Mouse (Mus musculus): ENCODE measurements around the gene Paqr3. TPM values are rescaled to one million over a fixed set of nuclear protein-coding genes. Genes with fewer than 3 reads are reported as not detected.

The Paqr3 gene
- total RNA-seq (2021) (1 to 10 TPM; 3.3 to 4.2 TPM), polyA plus RNA-seq (2012; rRNA removed) (4.8 and 5.2 TPM in 2 replicates)
- long read RNA-seq, partial matches to known transcripts, result 0 of 6 reads
- long read RNA-seq, other reads (novel, unspliced or antisense), result 4 of 6 reads

DNA sequence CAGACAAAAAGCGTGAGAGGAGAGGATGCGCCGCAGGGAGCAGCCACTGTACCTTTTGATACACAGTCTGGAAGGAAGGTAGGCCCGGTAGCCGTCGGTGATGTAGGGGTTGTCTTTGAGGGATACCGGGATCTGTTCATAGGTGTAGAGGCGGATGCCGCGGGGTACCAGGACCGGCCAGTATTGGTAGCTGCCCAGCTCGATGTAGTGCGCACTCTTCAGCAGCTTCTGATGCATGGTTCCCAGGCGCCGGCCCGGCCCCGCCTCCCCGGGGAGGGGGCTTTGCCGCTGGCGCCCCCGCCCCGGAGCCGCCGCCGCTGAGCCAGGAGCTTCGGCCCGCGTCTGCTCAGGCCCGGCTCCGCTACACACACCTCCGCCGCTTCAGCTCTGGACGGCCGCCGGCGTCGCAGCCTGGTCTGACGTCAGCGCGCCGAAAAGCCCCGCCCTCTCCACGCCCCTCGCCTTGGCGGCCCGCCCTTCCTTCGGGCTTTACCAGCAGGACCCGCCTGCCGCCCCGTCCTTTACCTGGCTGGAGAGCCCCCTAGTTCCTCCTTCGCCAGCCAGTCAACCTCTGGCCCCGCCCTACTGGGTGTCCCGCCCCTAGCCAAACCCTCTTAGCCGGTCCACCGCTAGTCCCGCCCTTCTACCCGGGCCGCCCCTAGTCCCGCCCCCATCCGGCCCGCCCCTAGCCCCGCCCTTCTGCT, at the start of gene Paqr3:
TSS of gene Paqr3 (minus strand) at position 390 of the 704 bp plus-strand sequence.
- peak; percentile 99 for DNase-seq

DNA sequence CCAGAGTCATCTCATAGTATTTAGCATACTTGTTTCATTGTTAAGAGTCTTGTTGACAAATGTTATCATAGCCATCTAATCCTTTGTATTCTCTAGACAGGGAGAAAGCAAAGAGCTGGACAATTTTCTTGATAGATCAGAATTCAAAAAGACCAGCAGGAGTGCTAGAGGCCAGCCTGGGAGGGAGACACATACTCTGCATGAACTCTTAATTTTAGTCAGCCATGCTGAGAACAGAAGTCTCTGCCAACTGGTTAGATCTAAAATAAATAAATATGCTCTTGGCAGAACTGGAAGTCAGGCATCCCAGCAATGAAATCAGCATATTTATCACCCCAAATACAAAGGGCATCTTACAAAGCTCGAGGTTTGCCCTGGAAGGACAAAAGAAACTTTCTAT, 43.3 kb upstream of the Paqr3 start:
- no peak for DNase-seq

GRCm38 (mm10) chr5:97135331-97135730, 23.9 kb upstream of the Paqr3 start:
- no peak for DNase-seq

- no peak for DNase-seq
Measured at GRCm38 (mm10) chr5:97129589-97129988, 18.2 kb upstream of the Paqr3 start.

DNA sequence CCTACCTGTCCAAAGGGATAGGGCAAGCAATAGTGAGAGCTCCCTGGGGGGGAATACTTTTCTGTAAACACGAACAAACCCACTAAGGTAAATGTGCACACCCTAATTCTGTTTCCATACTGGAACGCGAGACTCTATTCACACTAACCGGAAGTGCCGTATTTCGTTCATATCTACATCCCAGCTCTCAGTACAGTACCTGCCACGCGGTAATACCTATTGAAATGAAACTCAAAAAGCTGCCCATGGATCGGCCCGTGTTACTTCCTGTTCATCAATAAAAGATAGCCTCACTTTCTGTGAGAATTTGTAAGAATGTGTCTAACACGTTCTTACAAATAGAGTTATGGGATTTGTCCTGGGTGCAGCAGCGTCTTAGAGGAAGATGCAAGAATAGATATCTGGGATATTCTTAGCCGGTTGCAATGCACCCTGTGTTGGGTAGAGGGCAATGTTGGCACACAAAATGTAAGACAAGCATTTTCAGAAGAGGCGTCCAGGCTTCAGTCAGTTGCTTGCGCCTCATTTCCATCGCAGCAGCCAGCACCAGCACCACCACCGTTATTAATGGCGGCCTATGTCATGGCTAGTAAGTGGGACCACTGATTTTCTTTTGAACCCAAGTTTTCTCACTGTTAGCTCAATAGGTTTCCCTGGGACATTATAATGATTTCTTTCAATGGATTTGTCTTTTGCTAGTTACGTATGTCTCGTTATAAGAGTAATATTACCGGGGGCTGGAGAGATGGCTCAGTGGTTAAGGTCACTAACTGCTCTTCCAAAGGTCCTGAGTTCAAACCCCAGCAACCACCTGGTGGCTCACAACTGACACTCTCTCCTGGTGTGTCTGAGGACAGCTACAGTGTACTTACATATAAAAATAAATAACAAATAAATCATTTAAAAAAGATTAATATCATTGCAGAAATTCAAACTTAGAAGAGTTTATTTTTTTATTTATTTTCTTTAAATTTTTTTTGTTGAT, 17.1 kb upstream of the Paqr3 start:
- DNase-seq, result peak; percentile 29

DNA sequence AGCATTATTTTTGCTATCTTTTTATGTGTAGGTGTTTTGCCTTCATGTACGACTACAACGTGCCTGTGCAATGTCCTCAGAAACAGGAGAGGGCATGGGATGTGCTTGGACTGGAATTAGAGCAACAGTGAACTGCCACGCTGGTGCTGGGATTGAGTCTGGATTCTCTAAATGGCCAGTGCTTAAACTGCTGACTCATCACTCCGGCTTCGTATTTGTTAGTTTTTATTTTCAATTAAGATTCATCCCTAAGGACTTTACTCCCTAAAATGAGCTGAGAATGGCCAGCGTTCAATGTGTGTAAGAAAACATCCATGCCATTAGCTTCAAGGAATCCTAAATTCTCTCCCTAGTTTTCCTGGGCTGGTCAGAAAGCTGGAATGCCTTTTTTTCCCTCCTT, 15.9 kb upstream of the Paqr3 start:
- DNase-seq, result no peak

- no peak for DNase-seq
Measured at GRCm38 (mm10) chr5:97126005-97126404, 14.6 kb upstream of the Paqr3 start.

DNA sequence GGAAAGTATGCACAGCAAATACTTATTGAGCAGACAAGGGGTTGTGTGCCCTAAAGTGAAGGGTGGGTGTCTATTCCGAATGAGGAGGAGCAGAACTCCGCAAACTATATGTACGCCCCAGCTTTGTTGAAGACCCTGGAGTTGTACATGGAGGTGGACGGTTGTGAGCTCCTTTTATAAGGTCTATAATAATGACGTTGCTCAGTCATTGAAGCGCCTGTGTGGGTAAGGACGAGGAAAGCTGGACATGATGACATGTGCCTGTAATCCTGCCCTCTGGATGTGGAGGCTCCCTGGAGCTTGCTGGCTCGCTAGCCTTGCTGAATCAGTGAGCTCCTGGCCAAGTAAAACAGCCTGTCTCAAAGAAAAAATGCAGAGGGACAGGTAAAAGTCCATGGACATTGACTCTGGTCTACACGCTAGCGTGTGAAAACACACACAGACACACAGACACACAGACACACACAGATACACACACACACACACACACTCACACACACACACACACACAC, 14.1 kb upstream of the Paqr3 start:
- DNase-seq, result no peak

DNA sequence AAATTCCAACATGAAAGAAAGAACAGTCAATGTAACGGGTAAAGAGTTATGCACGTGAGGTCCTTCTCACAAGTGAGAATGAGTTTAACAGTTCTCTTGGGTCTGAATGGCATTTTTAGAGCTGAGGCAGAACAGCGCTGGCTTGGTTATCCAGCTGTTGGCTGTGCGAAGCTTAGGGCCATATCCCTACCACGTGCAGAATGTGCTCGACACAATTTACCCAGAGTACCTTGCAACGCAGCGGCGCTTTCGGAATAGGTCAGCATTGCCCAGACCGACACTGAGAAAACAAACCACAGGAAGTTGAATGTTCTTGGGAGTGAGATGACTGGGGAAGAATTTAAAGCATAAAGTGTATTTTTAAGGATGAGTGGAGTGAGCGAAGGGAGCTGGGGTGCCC, 13.6 kb upstream of the Paqr3 start:
- DNase-seq, result no peak

DNA sequence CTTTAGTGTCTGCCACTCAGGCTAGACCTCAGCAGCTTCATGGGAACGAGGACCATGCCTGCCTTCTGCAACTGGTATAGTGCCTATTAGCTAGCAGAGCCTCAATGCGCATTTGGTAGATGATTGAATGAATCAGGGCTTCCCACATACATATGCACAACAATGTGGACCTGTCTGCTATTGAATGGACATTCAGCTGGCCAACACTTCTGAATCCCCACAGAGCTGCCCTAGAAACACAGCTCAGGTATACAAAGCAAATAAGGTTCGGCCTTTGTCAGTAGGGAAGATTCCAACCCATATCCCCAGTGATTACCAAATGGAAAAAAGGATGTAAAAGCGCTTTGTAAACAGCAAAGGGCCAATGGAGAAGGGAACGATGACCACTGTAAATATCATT, 699 bp downstream of the Paqr3 start:
- DNase-seq, result no peak

DNA sequence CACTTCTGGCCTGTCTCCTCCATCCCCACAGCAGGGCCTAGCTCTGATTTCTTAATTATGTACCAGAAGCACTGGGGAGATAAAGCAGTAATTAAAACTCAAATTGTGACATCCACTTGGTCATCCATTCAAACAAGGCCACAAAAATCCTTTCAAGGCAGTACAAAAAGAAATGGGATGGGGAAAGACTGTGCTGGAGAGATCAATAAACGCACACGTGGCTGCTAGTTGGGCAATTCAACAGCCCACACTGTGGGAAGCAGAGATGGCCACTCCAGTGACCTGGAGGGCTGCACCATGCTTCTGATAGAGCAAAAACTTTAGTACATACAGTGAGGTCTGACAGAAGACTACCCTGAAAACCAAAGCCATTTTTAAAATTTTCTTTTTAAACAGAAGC, 1.3 kb downstream of the Paqr3 start:
- DNase-seq, result no peak

- no peak for DNase-seq
Measured at GRCm38 (mm10) chr5:97108333-97108732, 3.1 kb downstream of the Paqr3 start.

DNA sequence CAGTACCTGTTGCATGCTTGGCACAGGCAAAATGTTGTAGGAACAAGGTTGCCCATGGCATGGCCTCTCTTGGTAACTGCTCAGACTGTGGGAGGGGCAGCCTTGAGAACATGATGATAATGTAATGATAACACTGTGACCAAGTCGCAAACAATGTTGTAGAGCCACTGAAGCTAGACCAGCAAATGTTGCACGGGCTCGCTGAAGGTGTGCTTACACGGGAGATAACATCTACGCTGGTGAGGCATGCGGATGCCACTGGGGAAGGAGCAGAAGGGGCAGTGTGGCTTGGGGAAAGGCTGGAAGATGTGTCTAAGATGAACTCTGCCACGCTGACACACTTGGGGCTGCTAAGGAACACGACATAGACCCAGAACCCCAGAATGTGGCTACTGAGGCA, 11.4 kb downstream of the Paqr3 start:
- DNase-seq, result no peak

DNA sequence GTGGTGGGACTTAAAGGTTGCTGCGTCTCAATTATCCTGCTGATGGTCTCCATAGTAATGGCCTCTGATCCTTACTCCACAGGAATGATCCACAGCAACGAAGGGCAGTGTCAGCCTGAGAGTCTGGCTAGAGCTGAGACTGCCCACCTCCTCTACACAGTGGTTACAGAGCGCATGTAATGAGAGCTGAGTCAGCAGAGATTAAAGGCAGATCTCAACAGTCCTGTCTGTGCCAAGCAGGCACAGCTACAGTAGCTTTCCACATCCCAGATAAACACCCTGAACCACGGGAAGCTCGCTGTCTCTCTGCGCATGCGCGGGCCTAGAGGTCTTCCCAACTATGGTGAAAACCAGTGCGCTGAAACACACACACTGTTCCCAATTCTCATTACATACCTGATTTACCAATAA, 13.8 kb downstream of the Paqr3 start:
- DNase-seq, result no peak

GRCm38 (mm10) chr5:97095335-97095734, 16.1 kb downstream of the Paqr3 start:
- DNase-seq, result no peak

- DNase-seq, result no peak
Measured at GRCm38 (mm10) chr5:97092970-97093369, 18.4 kb downstream of the Paqr3 start.

DNA sequence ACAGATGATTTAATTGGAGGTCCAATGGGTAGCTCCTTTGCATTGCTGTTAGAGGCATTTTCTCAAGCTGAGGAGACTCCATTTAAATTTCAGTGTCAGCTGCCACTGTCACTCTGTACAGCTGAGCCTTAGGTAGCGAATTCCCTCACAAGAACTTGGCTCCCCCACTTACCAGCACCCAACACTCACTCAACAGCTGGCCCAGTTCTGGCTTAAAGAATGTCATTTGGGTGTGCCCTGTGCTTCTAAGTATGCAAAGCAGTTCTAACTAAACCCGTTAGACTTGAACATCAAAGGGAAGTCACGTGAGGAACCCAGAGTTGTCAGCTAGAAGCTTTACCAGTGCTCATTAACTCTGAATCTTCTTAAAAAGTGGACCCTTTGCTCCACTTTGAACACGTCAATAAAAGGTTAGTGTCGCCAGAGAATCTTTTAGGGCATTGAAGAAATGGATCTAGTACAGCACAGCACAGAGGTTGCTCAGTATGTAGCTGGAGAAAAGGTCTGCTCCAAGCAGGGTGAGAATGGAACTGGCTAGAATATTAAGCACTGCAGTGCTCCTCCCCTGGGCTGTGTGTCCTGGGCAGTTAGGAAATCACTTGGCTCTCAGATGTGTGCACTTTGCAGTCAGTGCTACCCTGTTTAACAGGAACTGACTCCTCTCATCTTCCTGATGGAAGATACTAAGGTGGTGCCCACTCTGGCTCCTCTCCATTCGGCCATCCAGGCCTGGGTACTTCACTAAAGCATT, 21.2 kb downstream of the Paqr3 start:
- no peak for DNase-seq

- DNase-seq, result no peak
Measured at GRCm38 (mm10) chr5:97089426-97089825, 22.0 kb downstream of the Paqr3 start.

GRCm38 (mm10) chr5:97088231-97088630, 23.2 kb downstream of the Paqr3 start:
- DNase-seq, result no peak

DNA sequence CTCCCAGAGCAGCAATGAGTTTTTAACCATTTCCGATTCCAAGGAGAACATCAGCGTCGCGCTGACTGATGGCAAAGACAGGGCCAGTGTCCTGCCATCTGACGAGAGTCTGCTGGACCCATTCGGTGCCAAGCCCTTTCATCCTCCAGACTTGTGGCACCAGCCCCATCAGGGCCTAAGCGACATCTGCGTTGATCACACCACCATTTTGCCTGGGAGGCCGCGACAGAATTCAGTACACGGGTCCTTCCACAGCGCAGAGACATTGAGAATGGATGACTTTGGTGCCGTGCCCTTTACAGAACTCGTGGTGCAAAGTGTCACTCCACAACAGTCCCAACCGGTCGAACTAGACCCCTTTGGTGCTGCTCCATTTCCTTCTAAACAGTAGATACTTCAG, 23.6 kb downstream of the Paqr3 start:
- no peak for DNase-seq

- DNase-seq, result no peak
Measured at GRCm38 (mm10) chr5:97087030-97087630, 24.3 kb downstream of the Paqr3 start.

DNA sequence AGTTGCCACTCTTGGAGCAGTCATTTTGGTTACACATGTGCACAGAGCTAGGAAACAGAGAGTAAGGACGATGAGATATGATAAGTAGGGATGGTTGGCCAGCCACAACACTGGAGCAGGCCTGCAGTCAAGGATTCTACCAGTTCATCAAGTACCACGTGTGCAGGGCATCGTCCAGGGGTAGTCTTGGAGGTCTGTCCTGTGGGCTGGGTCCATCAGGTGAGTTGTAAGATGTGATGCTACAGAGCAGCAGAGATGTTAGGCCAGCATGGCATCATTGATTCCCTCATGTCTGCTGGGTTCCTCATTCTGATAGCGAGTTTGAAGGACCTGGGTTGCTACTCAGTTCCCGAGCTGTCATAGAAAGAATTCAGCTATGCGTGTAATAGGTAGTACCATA, 26.3 kb downstream of the Paqr3 start:
- no peak for DNase-seq

Measured in adrenal gland, adult 2 months (tissue).